Mouse (Mus musculus) liver, postnatal 0 days (tissue): ENCODE results near the gene Gm10721.
"Not testable (repeated sequence)": the region's sequence is repeated elsewhere in the genome, so short reads cannot be mapped to it uniquely, and the experiment has no call there.

ENCODE experiments used
- CTCF ChIP-seq: sonication (generic); IDR thresholded peaks from 2 replicates; pipeline ENCODE4 v1.5.1; 2016; ENCODE audit warnings: antibody characterized with exemption, low read depth
- EP300 ChIP-seq: IDR thresholded peaks from 2 replicates; pipeline ENCODE4 v1.6.1; 2016; ENCODE audit warnings: antibody characterized with exemption, low read depth, mild to moderate bottlenecking

GRCm38 (mm10) chr9:3007272-3007671, 5.7 kb upstream of the Gm10721 start:
- TF ChIP-seq EP300, CTCF: not testable (repeated sequence)
